Mouse (Mus musculus) megakaryocyte, embryonic 14.5 days (primary cell): Measurements from ENCODE around the gene Rras. TPM values are rescaled to one million over a fixed set of nuclear protein-coding genes. Genes with fewer than 3 reads are reported as not detected.

Experiments used
- H3K27me3 ChIP-seq: replicated peaks from 2 replicates; pipeline ENCODE3; 2012; ENCODE audit warnings: inconsistent platforms
- H3K36me3 ChIP-seq: replicated peaks from 2 replicates; pipeline ENCODE3; 2012; ENCODE audit warnings: low read length, inconsistent platforms, mixed read lengths
- H3K4me1 ChIP-seq: 2 replicates; pipeline ENCODE4 v1.6.1; 2012; ENCODE audit warnings: inconsistent platforms
- H3K4me3 ChIP-seq: replicated peaks from 2 replicates; pipeline ENCODE3; 2012; ENCODE audit warnings: moderate library complexity, mild to moderate bottlenecking, inconsistent platforms
- H3K9me3 ChIP-seq: 2 replicates; pipeline ENCODE4 v1.6.1; 2012; ENCODE audit warnings: inconsistent platforms
- FLI1 ChIP-seq: IDR thresholded peaks from 2 replicates; pipeline ENCODE4 v1.6.1; 2012; ENCODE audit warnings: low read length, inconsistent platforms, mixed read lengths
- GATA1 ChIP-seq: IDR thresholded peaks from 3 replicates; pipeline ENCODE4 v1.6.1; 2012; ENCODE audit warnings: mixed read lengths, low read length, inconsistent platforms, borderline replicate concordance
- polyA plus RNA-seq: library from polyadenylated mRNA; stranded (reverse); fragments of >175 nt; gene quantifications from 2 replicates; pipeline ENCODE4 v1.2.3, GENCODE M21; 2012; ENCODE audit warnings: low replicate concordance; ENCODE audit not compliant: insufficient read depth

Gene Rras
- polyA plus RNA-seq, 1 experiment, result 83.1 TPM

DNA sequence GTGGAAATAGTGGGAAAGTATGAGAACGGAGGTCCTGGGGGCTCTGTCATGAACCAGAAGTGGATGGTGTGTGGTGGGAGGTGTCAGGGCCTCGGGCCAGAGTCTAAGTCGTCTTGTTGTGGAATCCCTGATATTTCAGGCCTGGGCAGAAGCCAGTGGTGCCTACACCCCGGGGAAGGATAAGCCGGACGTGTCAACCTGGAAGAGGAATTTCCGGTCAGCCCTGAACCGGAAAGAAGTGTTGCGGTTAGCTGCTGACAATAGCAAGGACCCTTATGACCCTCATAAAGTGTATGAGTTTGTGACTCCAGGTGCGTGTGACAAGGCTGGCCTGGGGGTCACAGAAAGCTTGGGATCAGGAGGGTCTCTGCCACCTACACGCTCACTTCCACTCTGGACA, 18.0 kb upstream of the Rras start:
- TF ChIP-seq GATA1, result no peak
- TF ChIP-seq FLI1, result no peak
- Histone ChIP-seq H3K4me3 (peak overlapping the region; percentile 78), H3K36me3 (peaks cover 73% of the 10 kb centered on the region), H3K9me3 (no peaks in the 10 kb centered on the region), H3K27me3 (no peaks in the 10 kb centered on the region), H3K4me1 (peaks cover 86% of the 10 kb centered on the region)

DNA sequence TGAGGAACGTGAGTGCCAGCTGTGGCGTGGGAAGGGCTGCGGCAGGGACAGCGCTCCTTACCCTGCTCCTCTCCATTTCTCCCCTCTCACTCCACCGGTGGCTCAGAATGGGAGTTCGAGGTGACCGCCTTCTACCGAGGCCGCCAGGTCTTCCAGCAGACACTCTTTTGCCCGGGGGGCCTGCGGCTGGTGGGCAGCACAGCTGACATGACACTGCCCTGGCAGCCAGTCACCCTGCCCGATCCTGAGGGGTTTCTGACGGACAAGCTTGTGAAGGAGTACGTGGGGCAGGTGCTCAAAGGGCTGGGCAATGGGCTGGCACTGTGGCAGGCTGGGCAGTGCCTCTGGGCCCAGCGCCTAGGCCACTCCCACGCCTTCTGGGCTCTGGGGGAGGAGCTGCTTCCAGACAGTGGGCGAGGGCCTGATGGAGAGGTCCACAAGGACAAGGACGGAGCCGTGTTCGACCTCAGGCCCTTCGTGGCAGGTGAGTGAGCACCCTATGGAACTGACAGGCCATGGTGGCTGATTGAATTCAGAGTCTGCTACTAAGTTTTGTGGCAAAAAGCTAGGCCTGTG, 17.1 kb upstream of the Rras start:
- H3K27me3 ChIP-seq, result no peaks in the 10 kb centered on the region
- no peaks in the 10 kb centered on the region for H3K9me3 ChIP-seq
- H3K36me3 ChIP-seq, result peaks cover 72% of the 10 kb centered on the region
- H3K4me1 ChIP-seq, result peaks cover 86% of the 10 kb centered on the region
- peak overlapping the region; percentile 84 for H3K4me3 ChIP-seq
- no peak for TF ChIP-seq FLI1
- no peak for TF ChIP-seq GATA1

DNA sequence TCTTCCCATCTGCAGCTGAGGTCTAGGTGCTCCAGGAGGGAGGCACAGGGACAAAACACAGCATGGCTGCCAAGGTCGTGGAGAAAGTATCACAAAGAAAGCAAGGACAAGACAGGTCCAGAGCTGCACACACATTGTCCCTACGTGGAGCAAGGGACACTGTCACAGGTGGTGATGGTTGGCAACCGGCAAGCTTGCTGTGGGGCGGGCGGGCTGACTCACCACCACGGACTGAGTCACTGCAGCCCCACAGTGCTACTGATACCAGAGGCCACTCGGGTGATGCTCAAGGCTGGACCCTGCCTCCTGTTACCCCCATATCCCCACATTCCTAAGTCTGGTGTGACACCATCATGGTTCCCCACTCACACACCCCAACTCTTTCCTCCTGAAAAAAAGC, 15.3 kb upstream of the Rras start:
- H3K4me1 ChIP-seq, result peaks cover 90% of the 10 kb centered on the region

DNA sequence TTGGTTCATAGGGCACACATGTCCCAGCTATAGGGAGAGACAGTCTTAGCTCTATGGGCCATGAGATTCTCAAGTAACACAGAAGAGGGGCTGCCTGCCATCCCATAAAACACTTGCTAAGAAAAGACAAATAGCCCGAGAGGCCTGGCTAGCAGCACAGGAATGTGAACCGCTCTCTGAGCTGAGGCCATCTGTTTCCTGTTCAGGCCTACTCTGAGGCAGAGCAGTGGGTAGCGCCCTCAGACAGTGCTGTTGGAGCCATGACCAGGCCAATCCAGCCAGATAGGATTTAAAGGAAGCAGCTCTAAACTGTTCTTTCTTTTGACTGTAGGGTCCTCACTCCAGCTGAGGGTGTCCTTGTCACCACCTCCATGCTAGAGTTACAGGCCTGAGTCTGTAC, 13.2 kb upstream of the Rras start:
- H3K27me3 ChIP-seq, result no peaks in the 10 kb centered on the region
- H3K36me3 ChIP-seq, result peaks cover 98% of the 10 kb centered on the region
- TF ChIP-seq FLI1 (no peak), GATA1 (no peak)
- peaks cover 83% of the 10 kb centered on the region for H3K4me1 ChIP-seq
- no peaks in the 10 kb centered on the region for H3K9me3 ChIP-seq
- H3K4me3 ChIP-seq, result peak overlapping the region; percentile 64

More for the DNA sequence above, 15.3 kb upstream of the Rras start:
- no peaks in the 10 kb centered on the region for H3K27me3 ChIP-seq
- H3K4me3 ChIP-seq, result peak overlapping the region; percentile 77
- H3K36me3 ChIP-seq, result peaks cover 84% of the 10 kb centered on the region
- no peak for TF ChIP-seq GATA1
- TF ChIP-seq FLI1, result no peak
- H3K9me3 ChIP-seq, result no peaks in the 10 kb centered on the region

DNA sequence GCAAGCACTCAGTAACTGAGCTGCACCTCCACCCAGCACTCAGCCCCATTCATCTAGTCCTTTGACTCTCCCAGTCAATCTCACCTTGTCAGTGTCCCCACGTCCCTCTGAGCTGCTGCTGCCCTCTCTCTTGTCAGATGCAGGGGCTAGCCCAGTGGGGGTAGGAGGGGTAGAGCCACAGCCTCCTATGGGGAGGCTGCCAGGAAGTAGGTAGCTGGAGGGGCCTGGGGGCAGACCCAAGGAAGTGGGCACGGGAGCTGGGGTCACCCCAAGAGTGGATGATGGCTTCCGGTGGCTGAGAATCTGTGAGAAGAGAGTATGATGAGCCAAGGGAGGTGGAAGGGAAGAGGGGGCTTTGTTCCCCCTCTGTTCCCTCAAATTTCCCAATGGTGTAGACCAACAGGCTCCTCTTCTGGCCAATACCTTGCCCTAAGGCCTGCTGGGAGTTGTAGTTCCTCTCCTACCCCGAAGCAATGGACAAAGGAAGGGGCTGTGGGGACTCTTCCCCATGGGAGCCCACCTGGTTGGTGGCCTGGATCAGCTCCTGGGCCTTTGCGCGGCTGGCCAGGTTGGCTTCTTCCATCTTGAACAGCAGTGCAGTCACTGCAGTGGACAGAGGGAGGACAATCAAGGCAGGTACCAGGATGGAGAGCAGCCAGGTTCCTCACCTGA, 12.3 kb upstream of the Rras start:
- Histone ChIP-seq H3K9me3 (no peaks in the 10 kb centered on the region), H3K36me3 (peaks cover 98% of the 10 kb centered on the region), H3K4me1 (peaks cover 74% of the 10 kb centered on the region), H3K27me3 (no peaks in the 10 kb centered on the region), H3K4me3 (peak overlapping the region; percentile 16)
- TF ChIP-seq FLI1, result no peak
- no peak for TF ChIP-seq GATA1

DNA sequence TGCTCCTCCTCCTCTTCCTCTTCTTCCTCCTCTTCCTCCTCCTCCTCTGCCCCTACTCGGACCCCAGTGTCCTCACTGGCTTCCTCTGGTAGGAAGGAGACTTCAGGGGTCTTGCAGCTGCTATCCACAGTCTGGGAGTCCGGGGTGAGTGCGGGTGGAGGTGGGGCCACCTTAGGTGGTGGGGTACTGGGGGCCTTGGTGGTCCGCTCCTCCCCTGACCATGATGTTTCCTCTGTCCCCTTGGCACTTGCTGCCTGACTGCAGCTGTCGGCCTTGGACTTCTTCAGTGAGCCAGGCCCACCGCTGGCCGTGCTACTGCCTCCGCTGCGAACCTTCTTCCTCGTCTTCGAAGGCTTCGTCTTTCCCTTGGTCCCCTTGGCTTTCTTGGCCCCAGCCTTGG, 11.3 kb upstream of the Rras start:
- Histone ChIP-seq H3K27me3 (no peaks in the 10 kb centered on the region), H3K4me3 (no peak overlapping the region), H3K36me3 (peaks cover 97% of the 10 kb centered on the region), H3K9me3 (no peaks in the 10 kb centered on the region), H3K4me1 (peaks cover 67% of the 10 kb centered on the region)
- TF ChIP-seq GATA1 (no peak), FLI1 (no peak)

DNA sequence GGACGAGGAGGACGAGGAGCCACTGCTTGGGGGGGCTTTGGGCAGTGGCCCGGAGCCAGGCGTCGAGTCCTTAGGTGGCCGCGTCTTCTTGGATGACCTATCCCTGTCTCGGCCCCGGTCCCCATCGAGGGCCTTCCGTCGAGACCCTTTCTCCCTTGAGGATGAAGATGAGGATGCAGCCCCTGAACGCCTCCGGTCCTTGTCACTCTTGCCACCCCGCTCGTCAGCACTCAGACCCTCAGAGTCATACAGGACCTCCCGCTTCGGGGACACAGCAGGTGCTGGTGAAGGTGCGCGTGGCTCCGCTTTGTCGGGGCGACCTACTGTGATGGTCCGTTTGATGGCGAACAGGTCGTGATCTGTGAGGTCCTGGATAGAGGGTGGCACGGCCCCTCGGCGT, 10.6 kb upstream of the Rras start:
- Histone ChIP-seq H3K4me1 (peaks cover 67% of the 10 kb centered on the region), H3K9me3 (no peaks in the 10 kb centered on the region), H3K4me3 (no peak overlapping the region), H3K36me3 (peaks cover 97% of the 10 kb centered on the region), H3K27me3 (no peaks in the 10 kb centered on the region)
- TF ChIP-seq FLI1 (no peak), GATA1 (no peak)

DNA sequence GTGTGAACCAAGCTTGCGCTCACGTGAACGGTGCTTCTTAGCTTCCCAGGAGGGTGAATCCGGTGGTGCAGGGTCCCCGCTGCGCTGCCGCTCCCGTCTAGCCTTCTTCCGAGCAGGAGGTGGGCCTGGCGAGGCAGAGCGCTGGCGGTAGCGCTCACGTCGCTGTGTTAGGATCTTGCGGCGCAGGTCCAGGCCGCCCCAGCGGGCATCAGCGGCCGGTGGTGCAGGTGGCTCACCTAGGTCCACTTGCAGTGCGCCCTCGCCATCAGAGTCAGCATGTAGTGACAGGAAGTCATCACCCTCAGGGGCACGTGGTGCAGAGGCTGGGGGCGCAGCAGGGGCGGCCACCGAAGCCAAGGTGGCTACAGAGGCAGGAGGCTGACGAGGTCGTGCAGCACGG, 9.9 kb upstream of the Rras start:
- Histone ChIP-seq H3K4me1 (peaks cover 67% of the 10 kb centered on the region), H3K4me3 (no peak overlapping the region), H3K27me3 (no peaks in the 10 kb centered on the region), H3K9me3 (no peaks in the 10 kb centered on the region), H3K36me3 (peaks cover 97% of the 10 kb centered on the region)
- no peak for TF ChIP-seq FLI1
- TF ChIP-seq GATA1, result no peak

DNA sequence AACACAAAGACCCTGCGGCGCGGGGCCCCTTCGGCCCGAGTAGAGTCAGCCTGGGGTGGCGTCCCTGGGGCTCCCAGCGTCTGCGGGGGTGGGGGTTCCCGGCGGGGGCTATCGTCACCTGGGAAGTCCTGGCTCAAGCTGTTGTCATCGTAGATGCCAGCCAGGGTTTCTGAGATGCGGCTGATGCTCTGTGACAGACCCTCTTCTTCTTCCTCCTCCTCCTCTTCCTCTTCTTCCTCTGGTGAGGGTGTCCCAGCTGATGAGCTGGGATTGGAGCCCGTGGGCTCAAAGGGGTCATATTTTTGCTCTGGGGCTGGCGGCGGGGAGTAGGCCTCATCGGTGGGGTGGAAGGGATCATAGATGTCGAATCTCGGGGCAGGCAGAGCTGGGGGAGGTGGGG, 9.3 kb upstream of the Rras start:
- Histone ChIP-seq H3K36me3 (peaks cover 97% of the 10 kb centered on the region), H3K27me3 (no peaks in the 10 kb centered on the region), H3K4me3 (no peak overlapping the region), H3K4me1 (peaks cover 67% of the 10 kb centered on the region), H3K9me3 (no peaks in the 10 kb centered on the region)
- TF ChIP-seq GATA1, result no peak
- TF ChIP-seq FLI1, result no peak

DNA sequence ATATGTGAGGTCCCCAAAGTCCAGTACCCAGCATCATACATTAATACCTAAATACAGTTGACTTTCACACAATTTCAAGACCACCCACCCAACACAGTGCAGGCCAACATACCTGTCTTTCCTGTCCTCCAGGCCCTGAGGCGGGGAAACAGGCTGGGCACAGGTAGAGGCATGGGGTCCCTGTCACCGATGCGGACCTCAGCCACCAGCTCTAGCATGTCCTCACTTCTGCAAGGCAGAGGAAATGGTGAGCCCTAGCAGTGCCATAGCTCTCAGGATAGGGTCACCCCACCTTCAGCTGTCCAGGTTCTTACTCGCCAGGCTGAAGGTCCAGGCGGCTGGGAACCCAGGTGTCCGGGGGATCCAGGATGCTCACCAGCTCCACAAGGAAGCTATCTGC, 5.8 kb upstream of the Rras start:
- H3K36me3 ChIP-seq, result peaks cover 73% of the 10 kb centered on the region
- no peaks in the 10 kb centered on the region for H3K27me3 ChIP-seq
- no peak overlapping the region for H3K4me3 ChIP-seq
- no peaks in the 10 kb centered on the region for H3K9me3 ChIP-seq
- peaks cover 50% of the 10 kb centered on the region for H3K4me1 ChIP-seq
- TF ChIP-seq GATA1, result no peak
- no peak for TF ChIP-seq FLI1
